Mouse (Mus musculus): ENCODE results near the gene Myl6b. TPM values are rescaled to one million over a fixed set of nuclear protein-coding genes. Genes with fewer than 3 reads are reported as not detected.

Gene Myl6b
- polyA plus RNA-seq, 1 experiment from 2014 or later = 3.0 TPM

DNA sequence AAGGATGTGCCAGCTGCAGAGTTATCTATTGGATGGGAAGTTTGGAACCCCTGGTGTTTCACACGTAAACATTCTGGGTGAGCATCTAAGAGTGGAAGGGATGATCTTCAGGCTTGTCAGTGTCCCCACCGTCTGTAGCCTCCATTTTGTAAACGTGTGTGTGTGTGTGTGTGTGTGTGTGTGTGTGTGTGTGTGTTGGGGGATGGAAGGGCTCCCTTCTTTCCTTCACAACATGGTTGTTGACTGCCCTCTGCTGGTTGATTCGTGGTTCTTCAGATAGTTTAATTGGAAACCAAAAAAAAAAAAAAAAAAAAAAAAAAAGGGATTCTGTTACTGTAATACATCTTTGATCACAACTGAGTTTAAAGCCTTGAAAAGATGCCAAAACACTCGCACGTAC, 43.2 kb downstream of the Myl6b start:
- 1% methylated on average over 6 of the region's 6 CpGs for WGBS
- H3K4me2 ChIP-seq (ENCODE audit: low read depth, low read length, severe bottlenecking) = no peak overlapping the region
- H3K4me3 ChIP-seq (ENCODE audit: low read depth, low read length) = no peak overlapping the region
- ATAC-seq (replicated peaks; ENCODE audit: low FRiP score) (no peak), DNase-seq (ENCODE audit: low spot score) (peak; percentile 82)
- no peaks in the 10 kb centered on the region for H3K36me3 ChIP-seq (ENCODE audit: control insufficient read depth, insufficient read depth, low read length)
- H3K27ac ChIP-seq (ENCODE audit: low read depth, low read length) = no peak overlapping the region
- no peaks in the 10 kb centered on the region for H3K9me3 ChIP-seq (ENCODE audit: control insufficient read depth, low read length)
- H3K27me3 ChIP-seq (ENCODE audit: control insufficient read depth, insufficient read depth, low read length) = no peaks in the 10 kb centered on the region
- H3K4me1 ChIP-seq (replicated peaks; ENCODE audit: control insufficient read depth, insufficient read depth, low read length) = peaks cover under 1% of the 10 kb centered on the region
- H3K9ac ChIP-seq (ENCODE audit: low read length) = no peak overlapping the region

DNA sequence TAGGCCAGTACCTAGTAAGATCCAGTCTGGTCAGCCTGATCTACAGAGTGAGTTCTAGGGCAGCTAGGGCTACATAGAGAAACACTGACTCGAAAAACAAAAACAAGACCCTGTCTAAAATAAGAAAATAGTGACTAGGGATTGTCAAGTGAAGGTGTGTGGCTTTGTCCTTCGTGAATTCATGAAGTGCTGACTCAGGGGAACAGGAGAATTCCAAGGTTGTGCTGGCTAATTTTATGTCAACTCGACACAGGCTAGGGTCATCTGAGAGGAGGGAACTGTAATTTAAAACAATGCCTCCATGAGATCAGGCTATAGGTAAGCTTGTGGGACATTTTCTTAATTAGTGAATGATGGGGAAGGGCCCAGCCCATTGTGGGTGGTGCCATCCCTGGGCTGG, 44.0 kb downstream of the Myl6b start:
- Histone ChIP-seq H3K4me3 (ENCODE audit: low read depth, low read length) (no peak overlapping the region), H3K9me3 (ENCODE audit: control insufficient read depth, low read length) (no peaks in the 10 kb centered on the region), H3K27ac (ENCODE audit: low read depth, low read length) (no peak overlapping the region), H3K9ac (ENCODE audit: low read length) (no peak overlapping the region), H3K4me2 (ENCODE audit: low read depth, low read length, severe bottlenecking) (no peak overlapping the region), H3K36me3 (ENCODE audit: control insufficient read depth, insufficient read depth, low read length) (no peaks in the 10 kb centered on the region), H3K4me1 (replicated peaks; ENCODE audit: control insufficient read depth, insufficient read depth, low read length) (no peaks in the 10 kb centered on the region), H3K27me3 (ENCODE audit: control insufficient read depth, insufficient read depth, low read length) (no peaks in the 10 kb centered on the region)
- ATAC-seq (replicated peaks; ENCODE audit: low FRiP score) (no peak), DNase-seq (ENCODE audit: low spot score) (no peak)
- WGBS = 84% methylated on average over 3 of the region's 3 CpGs

DNA sequence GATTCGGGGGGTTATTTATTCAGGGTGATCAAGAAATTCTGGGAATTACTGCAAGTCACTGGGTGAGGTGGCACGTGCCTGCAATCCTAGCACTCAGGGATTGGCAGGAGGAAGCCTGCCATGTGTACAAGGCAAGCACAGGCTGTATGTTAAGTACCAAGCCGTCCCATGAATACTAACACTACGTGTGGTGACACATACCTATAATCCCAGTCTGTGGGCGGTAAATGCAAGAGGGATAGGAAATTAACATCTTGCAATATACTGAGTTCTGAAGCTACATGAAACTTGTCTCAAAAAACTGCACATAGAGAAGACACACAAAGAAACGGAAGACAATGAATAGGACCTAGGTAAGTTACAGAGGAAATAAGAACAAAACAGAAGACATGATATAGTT, 47.5 kb downstream of the Myl6b start:
- Histone ChIP-seq H3K36me3 (ENCODE audit: control insufficient read depth, insufficient read depth, low read length) (no peaks in the 10 kb centered on the region), H3K27me3 (ENCODE audit: control insufficient read depth, insufficient read depth, low read length) (no peaks in the 10 kb centered on the region), H3K4me3 (ENCODE audit: low read depth, low read length) (no peak overlapping the region), H3K9me3 (ENCODE audit: control insufficient read depth, low read length) (no peaks in the 10 kb centered on the region), H3K4me1 (replicated peaks; ENCODE audit: control insufficient read depth, insufficient read depth, low read length) (no peaks in the 10 kb centered on the region), H3K4me2 (ENCODE audit: low read depth, low read length, severe bottlenecking) (no peak overlapping the region), H3K27ac (ENCODE audit: low read depth, low read length) (no peak overlapping the region), H3K9ac (ENCODE audit: low read length) (no peak overlapping the region)
- ATAC-seq (replicated peaks; ENCODE audit: low FRiP score) = no peak
- DNase-seq (ENCODE audit: low spot score) = no peak
- 86% methylated on average over 6 of the region's 6 CpGs for WGBS

DNA sequence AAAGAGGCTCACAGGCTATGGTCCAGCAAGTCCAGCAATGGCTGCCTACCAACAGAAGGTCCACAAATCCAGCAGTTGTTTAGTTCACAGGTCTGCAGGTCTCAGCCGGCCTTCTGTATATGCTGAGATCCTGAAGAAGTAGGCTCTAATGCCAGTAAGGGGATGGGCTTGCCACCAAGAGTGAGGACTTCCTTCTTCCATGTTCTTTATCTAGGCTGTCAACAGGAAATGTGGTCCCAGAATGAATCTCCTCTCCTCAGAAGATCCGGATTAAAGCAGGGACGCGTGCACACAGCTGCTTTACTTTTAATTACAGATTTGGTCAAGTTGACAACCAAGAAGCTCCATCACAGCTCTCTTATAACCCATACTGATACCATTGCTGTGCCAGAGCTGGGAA, 53.1 kb downstream of the Myl6b start:
- no peaks in the 10 kb centered on the region for H3K4me1 ChIP-seq (replicated peaks; ENCODE audit: control insufficient read depth, insufficient read depth, low read length)
- no peaks in the 10 kb centered on the region for H3K27me3 ChIP-seq (ENCODE audit: control insufficient read depth, insufficient read depth, low read length)
- DNase-seq (ENCODE audit: low spot score) (no peak), ATAC-seq (replicated peaks; ENCODE audit: low FRiP score) (no peak)
- H3K27ac ChIP-seq (ENCODE audit: low read depth, low read length) = no peak overlapping the region
- WGBS = 90% methylated on average over 4 of the region's 4 CpGs
- H3K4me2 ChIP-seq (ENCODE audit: low read depth, low read length, severe bottlenecking) = no peak overlapping the region
- no peak overlapping the region for H3K4me3 ChIP-seq (ENCODE audit: low read depth, low read length)
- no peaks in the 10 kb centered on the region for H3K36me3 ChIP-seq (ENCODE audit: control insufficient read depth, insufficient read depth, low read length)
- no peak overlapping the region for H3K9ac ChIP-seq (ENCODE audit: low read length)
- H3K9me3 ChIP-seq (ENCODE audit: control insufficient read depth, low read length) = no peaks in the 10 kb centered on the region

DNA sequence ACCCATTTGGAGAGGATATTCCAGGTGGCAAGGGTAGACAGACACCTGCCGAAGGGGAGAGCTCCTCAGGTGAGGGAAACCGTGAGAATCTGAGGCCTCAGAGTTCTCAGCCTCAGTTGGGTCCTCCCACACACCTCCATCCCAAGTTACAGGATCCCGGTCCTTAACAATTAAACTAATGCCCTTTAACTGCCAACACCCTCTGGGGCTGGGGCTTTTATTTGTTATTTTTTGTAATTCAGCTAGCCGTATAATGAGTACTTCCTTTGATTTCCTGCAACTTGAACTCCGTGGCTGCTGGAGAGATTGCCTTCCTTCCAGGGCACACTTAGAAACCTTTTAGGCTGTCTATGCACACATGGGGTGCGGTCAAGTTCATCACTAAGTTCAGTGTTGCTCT, 54.1 kb downstream of the Myl6b start:
- 81% methylated on average over 6 of the region's 6 CpGs for WGBS

More for the DNA sequence above, 54.1 kb downstream of the Myl6b start:
- Histone ChIP-seq H3K36me3 (ENCODE audit: control insufficient read depth, insufficient read depth, low read length) (no peaks in the 10 kb centered on the region; the same call in 1 of the 2 replicates), H3K27ac (ENCODE audit: low read depth, low read length) (no peak overlapping the region), H3K4me2 (ENCODE audit: low read depth, low read length, severe bottlenecking) (no peak overlapping the region), H3K9me3 (ENCODE audit: control insufficient read depth, low read length) (no peaks in the 10 kb centered on the region), H3K4me3 (ENCODE audit: low read depth, low read length) (no peak overlapping the region), H3K27me3 (ENCODE audit: control insufficient read depth, insufficient read depth, low read length) (no peaks in the 10 kb centered on the region), H3K9ac (ENCODE audit: low read length) (no peak overlapping the region), H3K4me1 (replicated peaks; ENCODE audit: control insufficient read depth, insufficient read depth, low read length) (no peaks in the 10 kb centered on the region)
- ATAC-seq (replicated peaks; ENCODE audit: low FRiP score) = no peak
- no peak for DNase-seq (ENCODE audit: low spot score)

Small RNA genes within 50 kb of the gene (microRNA-seq; reads per million reads assigned to microRNA genes)
- gene Mir6916 (ENCODE audit: insufficient number of aligned reads) (not detected), gene Mir8105 (ENCODE audit: insufficient number of aligned reads) (not detected)

Other genes starting within 250 kb of the Myl6b start
- 0.77 and 0.89 TPM in 2 replicates for gene Apon, start 244.6 kb downstream of the Myl6b start, polyA plus RNA-seq (2014; fragmentation: Nextera tagmentation; extraction: Ambion mirVana)
- not detected in 2 replicates for gene Apof, start 230.0 kb downstream of the Myl6b start, polyA plus RNA-seq (2014; fragmentation: Nextera tagmentation; extraction: Ambion mirVana)
- 16.1 and 16.4 TPM in 2 replicates for gene Stat2, start 228.1 kb downstream of the Myl6b start, polyA plus RNA-seq (2014; fragmentation: Nextera tagmentation; extraction: Ambion mirVana)
- not detected in 2 replicates for gene Il23a, start 199.9 kb downstream of the Myl6b start, polyA plus RNA-seq (2014; fragmentation: Nextera tagmentation; extraction: Ambion mirVana)
- gene Pan2, start 195.3 kb downstream of the Myl6b start, polyA plus RNA-seq (2014; fragmentation: Nextera tagmentation; extraction: Ambion mirVana) = 45.2 and 46.1 TPM in 2 replicates
- 222 and 224 TPM in 2 replicates for gene Cnpy2, start 176.2 kb downstream of the Myl6b start, polyA plus RNA-seq (2014; fragmentation: Nextera tagmentation; extraction: Ambion mirVana)
- gene Cs, start 161.0 kb downstream of the Myl6b start, polyA plus RNA-seq (2014; fragmentation: Nextera tagmentation; extraction: Ambion mirVana) = 263 and 278 TPM in 2 replicates
- 21.0 and 23.1 TPM in 2 replicates for gene Coq10a, start 129.7 kb downstream of the Myl6b start, polyA plus RNA-seq (2014; fragmentation: Nextera tagmentation; extraction: Ambion mirVana)
- 13.3 and 15.4 TPM in 2 replicates for gene Ankrd52, start 121.6 kb downstream of the Myl6b start, polyA plus RNA-seq (2014; fragmentation: Nextera tagmentation; extraction: Ambion mirVana)
- gene Slc39a5, start 97.5 kb downstream of the Myl6b start, polyA plus RNA-seq (2014; fragmentation: Nextera tagmentation; extraction: Ambion mirVana) = 0.24 TPM in 1 of 2 replicates, not detected in the other
- 151 TPM in 2 replicates for gene Nabp2, start 87.2 kb downstream of the Myl6b start, polyA plus RNA-seq (2014; fragmentation: Nextera tagmentation; extraction: Ambion mirVana)
- gene Rnf41, start 87.0 kb downstream of the Myl6b start, polyA plus RNA-seq (2014; fragmentation: Nextera tagmentation; extraction: Ambion mirVana) = 41.5 and 47.9 TPM in 2 replicates
- 139 and 144 TPM in 2 replicates for gene Smarcc2, start 39.4 kb downstream of the Myl6b start, polyA plus RNA-seq (2014; fragmentation: Nextera tagmentation; extraction: Ambion mirVana)
- gene Myl6, start 4.5 kb downstream of the Myl6b start, polyA plus RNA-seq (2014; fragmentation: Nextera tagmentation; extraction: Ambion mirVana) = 620 and 659 TPM in 2 replicates
- 15.2 and 18.1 TPM in 2 replicates for gene Esyt1, start 27.2 kb upstream of the Myl6b start, polyA plus RNA-seq (2014; fragmentation: Nextera tagmentation; extraction: Ambion mirVana)
- 16.3 and 17.5 TPM in 2 replicates for gene Zc3h10, start 49.1 kb upstream of the Myl6b start, polyA plus RNA-seq (2014; fragmentation: Nextera tagmentation; extraction: Ambion mirVana)
- gene Rpl41, start 50.6 kb upstream of the Myl6b start, polyA plus RNA-seq (2014; fragmentation: Nextera tagmentation; extraction: Ambion mirVana) = 3,049 and 3,079 TPM in 2 replicates
- gene Pa2g4, start 67.3 kb upstream of the Myl6b start, polyA plus RNA-seq (2014; fragmentation: Nextera tagmentation; extraction: Ambion mirVana) = 249 and 269 TPM in 2 replicates
- gene Erbb3, start 91.0 kb upstream of the Myl6b start, polyA plus RNA-seq (2014; fragmentation: Nextera tagmentation; extraction: Ambion mirVana) = 1.2 TPM in 2 replicates
- 576 and 629 TPM in 2 replicates for gene Rps26, start 128.1 kb upstream of the Myl6b start, polyA plus RNA-seq (2014; fragmentation: Nextera tagmentation; extraction: Ambion mirVana)
- 4.1 and 5.8 TPM in 2 replicates for gene Ikzf4, start 147.3 kb upstream of the Myl6b start, polyA plus RNA-seq (2014; fragmentation: Nextera tagmentation; extraction: Ambion mirVana)
- gene Suox, start 175.4 kb upstream of the Myl6b start, polyA plus RNA-seq (2014; fragmentation: Nextera tagmentation; extraction: Ambion mirVana) = 10.8 and 11.7 TPM in 2 replicates
- 78.8 and 79.1 TPM in 2 replicates for gene Rab5b, start 197.6 kb upstream of the Myl6b start, polyA plus RNA-seq (2014; fragmentation: Nextera tagmentation; extraction: Ambion mirVana)
- gene Pmel, start 205.5 kb upstream of the Myl6b start, polyA plus RNA-seq (2014; fragmentation: Nextera tagmentation; extraction: Ambion mirVana) = 1.8 and 4.5 TPM in 2 replicates
- gene Cdk2, start 206.3 kb upstream of the Myl6b start, polyA plus RNA-seq (2014; fragmentation: Nextera tagmentation; extraction: Ambion mirVana) = 119 and 120 TPM in 2 replicates
- gene Dgka, start 246.2 kb upstream of the Myl6b start, polyA plus RNA-seq (2014; fragmentation: Nextera tagmentation; extraction: Ambion mirVana) = 3.9 and 4.0 TPM in 2 replicates
- gene Pym1, start 249.2 kb upstream of the Myl6b start, polyA plus RNA-seq (2014; fragmentation: Nextera tagmentation; extraction: Ambion mirVana) = 47.6 and 51.4 TPM in 2 replicates